Mouse (Mus musculus) regulatory T cell (primary cell): ENCODE results near the gene Pitpnm3.

Experiments used
- in situ Hi-C: fragments of 300-600 bp; cut with MboI, MseI; formaldehyde crosslinking; loops from one replicate; pipeline ENCODE4 v1.15.1; 2025; ENCODE audit warnings: high pct_unique_total_duplicates

Pitpnm3 gene

GRCm38 (mm10) chr11:72136231-72136982, 829 bp upstream of the Pitpnm3 start:
- in situ Hi-C loops = no loop called here

GRCm38 (mm10) chr11:72134536-72135382, 819 bp downstream of the Pitpnm3 start:
- in situ Hi-C loops = no loop called here

- in situ Hi-C loops = no loop called here
Observed at GRCm38 (mm10) chr11:72133075-72133474, 2.5 kb downstream of the Pitpnm3 start.

- in situ Hi-C loops = no loop called here
Observed at GRCm38 (mm10) chr11:72132266-72132665, 3.3 kb downstream of the Pitpnm3 start.

- in situ Hi-C loops = no loop called here
Observed at GRCm38 (mm10) chr11:72131697-72132096, 3.9 kb downstream of the Pitpnm3 start.

GRCm38 (mm10) chr11:72130905-72131304, 4.7 kb downstream of the Pitpnm3 start:
- in situ Hi-C loops = no loop called here

- in situ Hi-C loops = no loop called here
Observed at GRCm38 (mm10) chr11:72130472-72130871, 5.1 kb downstream of the Pitpnm3 start.

GRCm38 (mm10) chr11:72130021-72130420, 5.6 kb downstream of the Pitpnm3 start:
- in situ Hi-C loops = no loop called here

- in situ Hi-C loops = no loop called here
Observed at GRCm38 (mm10) chr11:72129032-72129894, 6.3 kb downstream of the Pitpnm3 start.

GRCm38 (mm10) chr11:72127450-72128189, 8.0 kb downstream of the Pitpnm3 start:
- in situ Hi-C loops = no loop called here

GRCm38 (mm10) chr11:72125781-72126180, 9.8 kb downstream of the Pitpnm3 start:
- in situ Hi-C loops = no loop called here

- in situ Hi-C loops = no loop called here
Observed at GRCm38 (mm10) chr11:72123531-72123930, 12.0 kb downstream of the Pitpnm3 start.

GRCm38 (mm10) chr11:72120354-72120753, 15.2 kb downstream of the Pitpnm3 start:
- in situ Hi-C loops = no loop called here

GRCm38 (mm10) chr11:72118630-72119029, 16.9 kb downstream of the Pitpnm3 start:
- in situ Hi-C loops = no loop called here

- in situ Hi-C loops = no loop called here
Observed at GRCm38 (mm10) chr11:72113296-72113695, 22.3 kb downstream of the Pitpnm3 start.

GRCm38 (mm10) chr11:72110726-72111125, 24.9 kb downstream of the Pitpnm3 start:
- in situ Hi-C loops = no loop called here

GRCm38 (mm10) chr11:72104223-72104622, 31.4 kb downstream of the Pitpnm3 start:
- in situ Hi-C loops = no loop called here

GRCm38 (mm10) chr11:72103530-72103929, 32.0 kb downstream of the Pitpnm3 start:
- in situ Hi-C loops = no loop called here

- in situ Hi-C loops = no loop called here
Observed at GRCm38 (mm10) chr11:72100996-72101395, 34.6 kb downstream of the Pitpnm3 start.

- in situ Hi-C loops = no loop called here
Observed at GRCm38 (mm10) chr11:72099181-72099580, 36.4 kb downstream of the Pitpnm3 start.

- in situ Hi-C loops = no loop called here
Observed at GRCm38 (mm10) chr11:72098027-72098426, 37.6 kb downstream of the Pitpnm3 start.
